Mouse (Mus musculus): ENCODE measurements around the gene Arhgap45.

DNA sequence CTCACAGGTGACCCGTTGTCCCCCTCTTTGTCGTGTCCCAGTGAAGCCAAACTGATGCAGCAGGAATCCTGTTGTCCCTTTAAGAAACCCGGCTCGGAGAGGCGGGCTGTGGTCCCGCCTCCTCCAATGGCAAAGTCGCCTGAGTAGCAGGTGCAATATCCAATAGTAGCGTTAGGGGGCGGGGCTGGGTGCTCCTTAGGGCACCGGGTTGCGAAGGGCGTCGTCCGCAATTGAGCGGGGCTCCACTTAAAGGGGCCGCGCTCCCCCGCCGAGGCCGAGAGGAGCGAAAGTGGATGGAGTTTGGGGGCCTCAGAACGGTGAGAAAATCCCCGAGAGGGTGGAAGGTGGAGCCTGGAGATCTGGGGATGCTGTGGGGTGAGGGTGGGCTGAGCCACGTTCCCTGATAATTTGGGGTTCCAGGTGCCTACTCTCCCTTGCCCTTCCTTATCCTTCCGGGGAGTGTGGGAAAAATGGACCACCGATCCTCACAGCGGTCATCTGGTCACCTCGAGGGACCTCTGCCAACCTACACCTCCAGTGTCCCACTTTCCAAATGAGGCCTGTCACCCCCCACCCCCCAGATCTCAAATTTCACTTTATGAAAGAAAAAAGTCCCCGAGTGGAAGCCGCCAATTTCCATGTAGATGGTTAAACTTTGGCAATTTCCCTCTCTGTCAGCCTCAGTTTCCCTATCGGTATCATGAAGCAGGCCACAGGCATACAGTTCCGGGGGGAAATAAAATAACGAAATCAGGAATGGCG, 20.0 kb upstream of the Arhgap45 start, which contains the start of gene Abca7:
- TF ChIP-seq CTCF (conservative IDR thresholded peaks at IDR 0.05; ENCODE audit: low read length): no peak
- TF ChIP-seq POU5F1 (IDR thresholded peaks at IDR 0.05; ENCODE audit: borderline replicate concordance, low read length): no peak
